Mouse (Mus musculus) right cerebral cortex, postnatal 4 days (tissue): ENCODE measurements around the gene Tmem40.
A peak's percentile ranks its signal among the peaks of the same experiment; 100 is the strongest.

Experiments
- DNase-seq: peaks from one replicate; pipeline ENCODE4 v3.0.0-alpha.2; 2022

Gene Tmem40

GRCm38 (mm10) chr6:115768207-115768606 lies 6.0 kb upstream of the Tmem40 start:
- no peak for DNase-seq

DNA sequence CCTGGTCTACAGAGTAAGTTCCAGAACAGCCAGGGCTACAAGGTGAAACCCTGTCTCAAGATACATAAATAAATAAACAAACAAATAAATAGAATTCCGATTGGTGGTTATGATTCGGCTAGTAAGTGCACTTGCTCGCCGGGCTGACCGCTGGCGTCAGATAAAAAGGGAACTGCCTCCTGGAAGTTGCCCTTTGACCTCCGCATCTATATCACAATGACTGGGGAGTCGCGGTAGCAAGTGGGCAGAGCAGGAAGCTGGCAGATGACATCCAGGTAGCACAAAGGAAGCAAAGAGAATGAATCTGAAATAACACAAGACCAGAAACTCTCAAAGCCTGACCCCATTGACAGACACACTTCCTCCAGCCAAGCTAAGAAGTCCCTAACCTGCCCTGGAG lies 5.1 kb upstream of the Tmem40 start:
- no peak for DNase-seq

GRCm38 (mm10) chr6:115764179-115764578 lies 2.0 kb upstream of the Tmem40 start:
- DNase-seq = peak; percentile 51

GRCm38 (mm10) chr6:115760982-115761381 lies 1.2 kb downstream of the Tmem40 start:
- DNase-seq = no peak

DNA sequence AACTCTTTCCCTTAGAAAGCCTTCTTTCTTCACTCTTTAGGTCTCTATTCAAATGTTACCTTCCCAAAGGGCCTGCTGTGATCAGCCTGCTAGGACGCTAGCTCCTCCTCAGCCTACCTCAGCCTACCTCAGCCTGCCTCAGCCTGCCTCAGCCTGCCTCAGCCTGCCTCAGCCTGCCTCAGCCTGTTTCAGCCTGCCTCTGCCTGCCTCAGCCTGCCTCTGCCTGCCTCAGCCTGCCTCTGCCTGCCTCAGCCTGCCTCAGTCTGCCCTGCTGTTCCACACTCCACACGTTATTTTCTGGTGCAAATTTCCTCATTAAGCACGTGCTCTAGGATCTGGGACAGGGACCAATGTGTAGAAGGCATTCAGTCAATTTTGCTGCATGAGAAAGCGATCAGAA lies 2.1 kb downstream of the Tmem40 start:
- no peak for DNase-seq

- no peak for DNase-seq
These were observed 2.7 kb downstream of the Tmem40 start for GRCm38 (mm10) chr6:115759461-115759860.

- DNase-seq = no peak
These were observed 3.2 kb downstream of the Tmem40 start for GRCm38 (mm10) chr6:115758981-115759435.

DNA sequence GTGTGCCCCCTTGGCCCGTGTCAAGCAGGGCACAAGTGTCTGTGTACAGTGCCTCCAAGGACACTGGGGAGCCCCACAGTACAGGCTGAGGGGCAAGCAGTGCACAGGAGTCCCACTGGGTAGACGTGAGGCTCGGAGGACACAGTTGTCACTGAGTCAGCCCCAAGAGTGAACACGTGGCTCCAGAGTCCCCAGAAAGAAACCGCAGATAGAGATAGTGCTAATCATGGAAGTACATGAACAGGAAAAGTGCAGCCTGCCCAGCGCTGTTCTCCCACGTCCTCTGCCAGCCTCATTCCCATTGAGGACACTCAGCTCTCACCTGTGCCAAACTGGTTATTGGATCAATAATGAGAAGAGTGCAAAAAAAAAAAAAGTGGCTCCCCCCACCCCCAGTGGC lies 6.7 kb downstream of the Tmem40 start:
- no peak for DNase-seq

GRCm38 (mm10) chr6:115746326-115746725 lies 15.9 kb downstream of the Tmem40 start:
- no peak for DNase-seq

DNA sequence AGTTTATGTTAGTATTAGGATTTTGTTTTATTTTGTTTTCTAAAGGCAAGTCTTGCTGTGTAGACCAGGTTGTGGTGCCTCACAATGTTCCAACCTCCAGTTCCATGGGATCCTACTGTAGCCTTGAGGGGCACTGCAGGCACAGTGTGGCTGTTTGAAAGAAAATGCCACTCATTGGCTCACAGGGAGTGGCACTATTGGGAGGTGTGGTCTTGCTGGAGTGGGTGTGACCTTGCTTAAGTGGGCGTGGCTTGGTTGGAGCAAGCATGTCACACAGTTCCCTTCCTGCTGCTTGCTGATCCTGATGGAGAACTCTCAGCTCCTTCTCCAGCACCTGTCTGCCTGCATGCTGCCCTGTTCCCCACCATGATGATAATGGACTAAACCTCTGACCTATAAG lies 18.6 kb downstream of the Tmem40 start:
- no peak for DNase-seq

DNA sequence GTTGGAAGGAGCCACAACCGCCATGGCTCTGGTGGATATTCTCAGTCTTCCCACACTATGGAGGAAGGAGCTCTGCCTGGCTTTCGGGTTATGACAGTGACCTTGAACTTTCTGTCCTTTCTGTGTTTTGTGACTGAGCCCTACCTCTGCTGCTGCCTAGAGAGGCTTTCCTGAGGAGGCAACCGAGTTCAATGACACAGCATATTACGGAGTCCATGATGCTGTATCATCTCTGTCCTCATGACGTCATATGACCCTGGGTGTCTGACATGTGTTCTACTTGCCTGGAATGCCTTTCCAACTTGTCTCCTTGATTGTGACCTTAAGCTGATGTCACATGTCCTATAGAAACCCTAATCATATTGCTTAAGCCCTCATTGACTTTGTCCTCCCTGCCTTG lies 23.2 kb downstream of the Tmem40 start:
- no peak for DNase-seq

DNA sequence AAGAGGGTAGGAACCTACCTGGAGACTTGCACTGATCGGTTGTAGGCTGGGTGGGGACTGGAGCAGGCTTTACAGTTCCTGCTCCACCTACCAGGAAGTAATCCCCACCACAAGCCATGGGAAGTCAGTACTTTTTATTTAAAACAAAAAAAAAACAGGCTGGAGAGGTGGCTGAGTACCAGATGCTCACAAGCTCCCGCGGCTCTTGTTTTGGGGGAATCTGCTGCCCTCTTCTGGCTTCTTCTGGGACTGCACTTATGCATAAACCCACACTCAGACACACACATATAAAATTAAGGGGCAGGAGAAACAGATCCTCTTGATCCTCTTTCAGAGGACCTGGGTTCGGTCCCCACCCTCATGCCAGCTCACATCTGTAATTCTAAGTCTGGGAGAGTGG lies 27.3 kb downstream of the Tmem40 start:
- DNase-seq = peak; percentile 70

DNA sequence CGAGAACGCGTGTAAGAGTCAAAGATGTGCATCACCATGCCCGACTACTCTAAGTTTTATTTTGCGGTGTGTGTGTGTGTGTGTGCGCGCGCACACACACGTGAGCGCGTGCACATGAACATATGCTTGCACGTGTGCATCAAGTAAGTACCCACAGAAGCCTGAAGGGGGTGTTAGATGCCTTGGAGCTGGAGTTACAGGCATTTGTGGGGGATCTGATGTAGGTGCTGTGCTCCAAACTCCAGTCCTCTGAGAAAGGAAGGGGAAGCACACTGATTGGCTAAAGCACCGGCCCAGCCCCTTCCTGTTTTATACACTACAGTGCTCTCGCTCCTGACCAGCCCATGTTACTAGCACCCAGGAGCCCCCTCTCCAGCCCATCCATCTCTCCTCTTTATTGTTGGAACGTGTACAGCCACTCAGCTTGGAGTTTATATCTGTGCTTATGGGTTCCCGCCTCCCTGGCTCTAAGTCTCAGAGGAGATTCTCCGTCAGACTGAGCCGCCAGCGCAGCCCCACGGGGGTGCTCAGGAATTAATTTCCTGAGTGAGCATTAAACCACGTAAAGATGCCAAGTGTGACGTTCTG lies 29.8 kb downstream of the Tmem40 start:
- no peak for DNase-seq

DNA sequence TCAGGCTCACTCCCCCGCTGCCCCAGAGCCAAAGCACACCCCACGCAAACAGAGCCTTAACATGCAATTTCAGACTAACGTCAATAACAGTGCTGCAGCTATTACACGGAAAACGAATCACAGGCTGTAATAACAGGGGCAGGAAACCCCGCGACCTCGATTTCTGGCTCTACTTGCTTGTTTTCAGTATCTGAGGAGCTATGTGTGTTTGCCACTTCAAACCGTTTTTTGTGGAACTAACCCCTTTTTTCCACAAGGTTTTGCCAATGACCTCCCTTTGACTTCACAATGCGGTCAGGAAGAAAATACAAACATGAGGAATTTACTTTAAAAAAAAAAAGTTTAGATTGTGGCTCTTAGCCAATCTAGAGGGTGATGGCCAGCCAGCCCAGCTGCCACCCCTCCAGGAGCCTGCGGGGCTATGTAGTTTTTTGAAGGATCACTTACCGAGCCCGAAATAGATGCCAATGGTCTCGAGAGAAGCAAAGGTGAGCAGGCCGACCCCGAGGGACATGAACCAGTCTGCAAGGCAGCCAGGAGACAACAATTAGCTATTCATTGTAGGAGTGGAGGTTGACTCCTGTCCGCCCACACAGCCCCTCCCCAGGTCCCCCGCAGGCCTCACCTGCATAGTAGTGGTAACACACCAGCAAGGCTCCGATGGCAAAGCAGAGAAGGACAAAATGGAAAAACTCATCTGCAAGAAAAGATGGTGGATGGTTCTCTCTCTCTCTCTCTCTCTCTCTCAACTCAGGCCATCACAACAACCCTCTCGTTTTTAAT lies 31.5 kb downstream of the Tmem40 start:
- DNase-seq = no peak

- no peak for DNase-seq
These were observed 34.6 kb downstream of the Tmem40 start for GRCm38 (mm10) chr6:115727570-115727969.

GRCm38 (mm10) chr6:115727108-115727507 lies 35.1 kb downstream of the Tmem40 start:
- peak; percentile 39 for DNase-seq

GRCm38 (mm10) chr6:115722246-115722645 lies 40.0 kb downstream of the Tmem40 start:
- no peak for DNase-seq

GRCm38 (mm10) chr6:115717715-115718558 lies 44.3 kb downstream of the Tmem40 start:
- no peak for DNase-seq

GRCm38 (mm10) chr6:115717101-115717652 lies 45.0 kb downstream of the Tmem40 start:
- no peak for DNase-seq

DNA sequence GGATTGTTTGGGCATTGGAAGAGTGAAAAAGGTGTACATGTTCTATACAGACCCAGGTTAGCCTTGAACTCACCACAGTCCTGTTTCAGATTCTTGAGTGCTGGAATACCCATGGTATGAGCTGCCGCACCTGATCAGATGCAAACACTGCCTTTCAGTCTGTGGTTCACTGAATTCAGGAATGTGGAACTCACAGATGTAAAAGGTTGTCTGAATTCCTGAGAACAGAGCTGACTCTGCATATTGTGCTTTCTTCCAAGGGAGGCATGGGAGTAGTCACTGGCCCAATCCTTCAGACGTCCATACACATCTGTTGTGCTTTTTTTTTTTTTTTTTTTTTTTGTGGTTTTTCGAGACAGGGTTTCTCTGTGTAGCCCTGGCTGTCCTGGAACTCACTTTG lies 50.9 kb downstream of the Tmem40 start:
- no peak for DNase-seq

DNA sequence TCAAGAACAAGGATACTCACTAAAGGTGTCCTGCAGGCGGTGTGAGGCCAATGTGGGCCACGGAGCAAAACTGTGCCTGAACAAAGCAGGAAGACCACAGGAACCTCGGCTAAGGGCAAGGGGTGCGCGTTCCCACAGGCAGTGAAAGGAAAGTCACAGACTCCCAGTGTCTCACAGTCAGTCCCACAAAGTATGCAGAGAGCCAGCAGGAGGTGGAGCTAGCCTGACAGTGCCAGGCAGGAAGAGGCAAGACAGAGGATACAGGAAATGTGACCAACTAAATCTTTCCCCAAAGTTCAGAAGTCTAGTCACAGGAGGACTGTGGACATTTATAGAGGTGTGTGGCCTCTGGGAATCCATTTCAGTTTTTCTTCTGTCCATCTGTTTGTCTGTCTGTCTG lies 59.3 kb downstream of the Tmem40 start:
- no peak for DNase-seq

- no peak for DNase-seq
These were observed 60.9 kb downstream of the Tmem40 start for GRCm38 (mm10) chr6:115701302-115701701.

- DNase-seq = no peak
These were observed 61.4 kb downstream of the Tmem40 start for GRCm38 (mm10) chr6:115700778-115701177.
